Mouse (Mus musculus): Measurements from ENCODE around the gene 4933428G20Rik.

4933428G20Rik gene

GRCm38 (mm10) chr11:97532950-97533582 lies 32.9 kb upstream of the 4933428G20Rik start:
- no peak for DNase-seq (ENCODE audit: low spot score)

DNA sequence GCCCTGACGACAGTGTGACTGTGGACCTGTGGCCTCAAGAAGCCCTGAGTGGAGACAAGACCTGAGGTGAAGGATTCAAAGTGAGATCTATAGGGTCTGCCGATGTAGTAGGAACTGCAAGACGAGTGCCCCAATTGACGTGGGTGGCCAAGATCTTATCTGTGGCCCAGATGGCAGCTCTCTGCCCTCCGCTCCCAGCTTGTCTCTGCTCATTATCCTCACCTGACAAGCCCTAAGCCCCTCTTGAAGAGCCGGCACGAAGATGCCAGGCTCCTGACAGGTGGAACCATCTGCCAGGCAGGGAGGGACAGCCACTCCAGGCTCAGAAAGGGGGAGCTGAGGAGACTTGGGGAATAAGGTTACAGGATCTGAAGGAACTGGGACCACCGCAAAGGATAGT lies 32.2 kb upstream of the 4933428G20Rik start:
- DNase-seq (ENCODE audit: low spot score): no peak

DNA sequence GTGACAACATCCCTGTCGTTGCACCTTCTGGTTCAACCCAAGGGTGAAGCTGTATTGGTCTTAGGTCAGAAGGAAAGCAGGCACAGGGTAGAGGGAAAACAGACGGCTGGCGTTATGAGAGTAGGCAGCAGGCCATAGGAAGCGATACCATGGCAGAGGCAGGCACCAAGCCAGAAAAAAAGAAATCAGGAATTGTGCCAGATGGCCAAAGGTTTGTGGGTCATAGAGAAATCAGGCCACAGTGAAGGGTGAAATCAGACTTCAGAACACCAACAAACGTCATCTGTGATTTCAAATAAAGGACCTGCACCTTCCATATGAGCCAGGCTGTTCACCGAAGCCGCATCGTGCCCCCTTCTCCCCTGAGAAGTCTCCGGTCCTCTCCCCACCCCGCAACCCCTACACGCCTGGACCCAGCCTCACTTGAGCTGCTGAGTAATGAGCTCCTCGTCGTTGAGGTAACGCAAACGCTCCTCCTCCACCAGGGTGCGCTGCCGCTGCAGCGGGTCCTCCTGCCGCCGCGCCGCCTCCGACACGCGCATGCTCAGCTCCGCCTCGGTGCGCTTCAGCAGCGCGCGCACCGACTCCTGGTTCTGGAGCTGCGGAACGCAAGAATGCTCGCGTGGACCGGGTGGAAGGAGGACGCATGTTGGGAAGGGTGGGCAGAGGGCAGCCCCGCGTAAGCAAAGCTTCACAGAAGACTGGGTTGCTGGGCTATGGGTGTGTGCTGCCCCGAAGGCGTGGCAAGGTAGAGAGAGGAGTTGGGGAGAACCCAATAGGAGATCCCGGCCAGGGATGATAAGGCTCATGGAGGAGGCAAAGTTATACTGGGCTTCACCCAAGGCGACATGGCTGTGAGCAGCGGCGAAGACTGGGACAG lies 31.5 kb upstream of the 4933428G20Rik start:
- peak; percentile 81 for DNase-seq (ENCODE audit: low spot score)

DNA sequence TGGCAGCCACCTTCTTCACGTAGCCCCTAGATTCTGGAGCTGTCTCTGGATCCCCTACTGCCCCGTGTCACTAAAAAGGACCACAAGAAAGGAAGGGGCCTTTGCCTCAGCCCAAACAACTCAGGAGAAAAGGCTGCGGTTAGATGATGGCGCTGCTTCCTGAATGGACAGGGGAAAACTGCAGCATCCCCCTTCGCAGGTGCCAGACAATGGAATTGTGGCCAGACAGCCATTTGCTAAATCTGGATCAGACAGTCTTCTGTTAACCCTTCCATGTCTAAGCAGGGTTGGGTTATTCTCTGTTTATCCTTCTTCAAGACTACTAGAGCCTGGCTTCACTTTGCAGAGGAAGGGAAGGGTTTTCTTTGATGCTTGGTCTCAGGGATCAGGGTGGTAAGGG lies 30.8 kb upstream of the 4933428G20Rik start:
- no peak for DNase-seq (ENCODE audit: low spot score)

- no peak for DNase-seq (ENCODE audit: low spot score)
These were observed 29.9 kb upstream of the 4933428G20Rik start for GRCm38 (mm10) chr11:97530069-97530468.

DNA sequence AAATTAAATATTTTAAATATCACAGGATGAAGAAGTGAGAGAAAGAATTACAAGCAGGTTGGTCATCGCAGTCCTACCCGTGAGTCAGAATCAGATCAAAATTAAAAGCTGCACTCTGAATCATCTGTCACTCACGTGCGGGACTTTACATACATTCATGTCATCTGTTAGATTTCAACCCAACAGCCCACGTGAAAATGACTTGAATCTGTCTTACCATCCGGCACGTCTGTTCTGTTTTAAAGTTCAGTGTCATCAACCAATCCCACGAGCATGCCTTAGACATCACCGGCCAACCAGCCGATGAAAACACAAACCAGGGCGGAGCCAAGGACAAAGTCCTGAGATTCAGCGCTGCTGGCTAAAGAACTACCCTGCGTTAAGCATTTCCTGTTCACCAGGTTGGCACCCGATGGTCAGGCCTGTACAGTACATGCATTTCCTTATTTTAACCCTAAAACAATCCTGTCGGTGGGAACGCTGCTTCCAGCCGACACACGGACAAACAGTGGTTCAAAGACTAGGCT lies 28.2 kb upstream of the 4933428G20Rik start:
- DNase-seq (ENCODE audit: low spot score): no peak

- DNase-seq (ENCODE audit: low spot score): peak; percentile 85
These were observed 25.2 kb upstream of the 4933428G20Rik start for GRCm38 (mm10) chr11:97525313-97525712.

DNA sequence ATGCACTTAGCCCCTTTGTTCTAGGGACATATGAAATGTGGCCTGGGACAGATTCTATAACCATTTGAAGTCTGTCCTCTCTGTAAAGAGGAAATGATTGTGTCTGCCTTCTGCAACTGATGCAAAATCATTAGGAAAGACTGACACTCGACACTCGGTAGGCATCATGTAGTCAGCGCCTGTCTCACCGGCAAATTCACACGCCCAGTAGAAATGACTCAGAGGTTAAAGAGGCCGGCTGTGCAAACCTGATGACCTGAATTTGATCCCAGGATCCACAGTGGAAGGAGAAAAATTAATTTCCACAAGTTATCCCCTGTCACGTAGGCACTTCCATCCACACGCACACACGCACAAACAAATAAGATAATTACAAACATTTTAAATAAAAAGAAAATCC lies 24.2 kb upstream of the 4933428G20Rik start:
- DNase-seq (ENCODE audit: low spot score): no peak

DNA sequence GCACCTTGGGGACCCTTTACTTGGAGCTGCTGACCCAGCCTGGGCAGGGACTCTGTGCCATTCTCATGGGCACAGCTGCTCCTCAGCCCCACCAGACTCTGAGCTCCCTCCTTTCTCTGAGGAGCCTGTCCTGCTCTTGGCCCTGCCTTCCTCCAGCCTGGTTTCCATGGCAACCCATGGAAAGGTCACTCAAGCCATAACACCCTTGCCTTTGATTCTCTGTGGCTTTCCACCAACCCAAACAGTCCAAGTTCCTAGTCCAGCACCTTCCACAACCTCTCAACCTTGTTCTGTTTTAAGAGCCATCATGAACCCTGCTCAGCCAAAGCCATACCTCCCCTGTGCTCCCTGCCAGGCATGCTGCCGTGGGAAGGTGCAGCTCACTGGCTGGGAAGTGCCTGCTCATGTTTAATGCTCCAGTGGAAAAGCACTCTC lies 23.7 kb upstream of the 4933428G20Rik start:
- DNase-seq (ENCODE audit: low spot score): peak; percentile 85

GRCm38 (mm10) chr11:97523107-97523506 lies 23.0 kb upstream of the 4933428G20Rik start:
- no peak for DNase-seq (ENCODE audit: low spot score)

GRCm38 (mm10) chr11:97521741-97522474 lies 21.8 kb upstream of the 4933428G20Rik start:
- peak; percentile 59 for DNase-seq (ENCODE audit: low spot score)

DNA sequence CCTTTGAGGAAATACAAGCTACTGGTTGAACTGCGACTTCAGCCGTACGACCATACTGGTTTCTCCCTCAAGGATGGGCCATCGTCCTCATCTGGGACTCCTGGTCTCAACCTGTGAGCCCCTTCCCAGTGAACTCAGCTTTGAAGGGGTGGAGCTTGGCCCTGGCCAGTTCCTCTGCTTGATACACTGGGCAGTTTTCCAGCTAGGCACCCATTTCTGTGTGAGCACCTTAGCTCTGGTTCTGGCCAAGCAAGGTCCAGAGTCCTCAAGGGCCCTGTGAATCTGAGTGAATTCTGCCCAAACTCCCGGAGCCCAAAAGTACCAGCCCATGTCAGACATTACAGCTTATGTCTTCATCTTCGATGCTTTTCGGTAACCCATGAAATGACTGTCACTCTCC lies 20.4 kb upstream of the 4933428G20Rik start:
- DNase-seq (ENCODE audit: low spot score): no peak

DNA sequence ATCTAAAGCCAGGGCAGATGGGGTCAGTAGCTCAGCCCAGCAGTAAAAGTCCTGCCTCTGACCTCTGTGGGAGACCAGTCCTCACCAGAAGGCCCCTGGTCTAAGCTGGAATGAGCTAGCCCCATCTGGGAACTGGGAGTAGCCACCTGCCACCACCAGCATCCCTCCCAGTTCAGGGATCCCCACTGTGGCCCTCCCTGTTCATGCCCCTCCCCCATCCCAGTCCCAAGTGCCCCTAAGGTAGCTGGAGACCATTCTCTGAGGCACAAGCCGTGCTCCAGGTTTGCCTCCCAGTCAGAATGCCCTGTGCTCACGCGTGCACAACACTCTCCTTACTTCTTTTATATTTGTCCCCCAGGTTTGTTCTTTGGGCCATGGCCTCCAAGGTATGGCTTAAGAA lies 12.9 kb upstream of the 4933428G20Rik start:
- DNase-seq (ENCODE audit: low spot score): no peak

DNA sequence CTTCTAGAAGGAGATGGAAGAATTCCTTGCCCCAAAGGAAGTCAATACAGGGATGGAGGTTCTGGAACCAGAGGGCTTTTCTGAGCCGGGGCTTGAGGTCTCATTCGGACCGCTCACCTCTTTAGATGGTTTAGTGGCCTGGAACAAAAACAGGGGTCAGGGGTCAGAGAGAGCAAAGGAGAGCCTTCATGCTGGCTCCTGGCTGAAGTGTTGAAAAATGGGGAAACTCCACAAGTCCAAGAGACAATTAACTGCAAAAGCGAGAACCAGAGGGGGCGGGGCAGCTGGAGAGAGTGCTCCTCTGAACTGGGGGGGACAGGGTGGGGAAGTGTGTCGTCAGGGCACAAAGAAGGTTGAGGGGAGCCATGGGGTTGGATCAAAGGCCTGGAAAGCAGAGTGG lies 12.4 kb upstream of the 4933428G20Rik start:
- no peak for DNase-seq (ENCODE audit: low spot score)

- no peak for DNase-seq (ENCODE audit: low spot score)
These were observed 11.7 kb upstream of the 4933428G20Rik start for GRCm38 (mm10) chr11:97511661-97512369.

GRCm38 (mm10) chr11:97510966-97511660 lies 11.0 kb upstream of the 4933428G20Rik start:
- DNase-seq (ENCODE audit: low spot score): no peak

GRCm38 (mm10) chr11:97509715-97510485 lies 9.8 kb upstream of the 4933428G20Rik start:
- no peak for DNase-seq (ENCODE audit: low spot score)

GRCm38 (mm10) chr11:97509058-97509457 lies 8.9 kb upstream of the 4933428G20Rik start:
- DNase-seq (ENCODE audit: low spot score): no peak

DNA sequence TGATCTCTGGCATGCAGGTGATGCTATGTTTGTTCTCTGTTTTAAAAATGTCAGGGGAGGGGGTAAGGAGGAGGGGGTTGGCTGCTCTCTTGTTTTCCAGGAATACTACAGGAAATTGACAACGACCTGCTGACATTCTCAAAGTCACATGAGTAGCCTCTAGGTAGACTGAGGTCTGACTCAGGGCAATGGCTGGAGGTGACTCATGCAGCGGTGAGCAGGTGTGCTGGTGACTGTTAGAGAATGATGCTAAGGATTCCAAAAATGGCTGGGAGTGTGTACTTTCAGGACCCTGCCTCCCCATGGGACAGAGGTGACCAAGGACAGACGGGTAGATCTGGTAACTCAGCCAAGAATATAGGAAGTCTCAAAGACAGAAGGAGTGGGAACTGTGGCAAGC lies 8.1 kb upstream of the 4933428G20Rik start:
- no peak for DNase-seq (ENCODE audit: low spot score)

DNA sequence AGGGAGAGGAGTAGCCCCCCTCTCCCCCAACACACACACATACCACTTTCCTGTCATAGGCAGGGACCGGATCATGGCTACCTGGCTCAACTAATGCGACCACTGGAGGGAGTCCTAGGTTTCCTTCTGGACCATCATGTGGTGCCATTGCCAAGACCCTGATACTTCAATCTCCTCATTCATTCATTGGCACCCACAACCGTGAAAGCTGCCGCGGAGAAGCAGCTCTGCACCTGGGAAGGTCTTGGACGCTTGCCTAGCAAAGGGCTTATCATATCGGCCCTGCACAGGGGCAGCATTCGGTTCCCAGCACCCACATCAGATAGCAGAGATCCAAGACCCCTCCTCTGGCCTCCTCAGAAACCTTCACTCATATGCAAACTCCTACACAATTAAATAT lies 6.2 kb upstream of the 4933428G20Rik start:
- no peak for DNase-seq (ENCODE audit: low spot score)
